ENCODE assay signal across 29 mouse cellular contexts in the genomic region with DNA sequence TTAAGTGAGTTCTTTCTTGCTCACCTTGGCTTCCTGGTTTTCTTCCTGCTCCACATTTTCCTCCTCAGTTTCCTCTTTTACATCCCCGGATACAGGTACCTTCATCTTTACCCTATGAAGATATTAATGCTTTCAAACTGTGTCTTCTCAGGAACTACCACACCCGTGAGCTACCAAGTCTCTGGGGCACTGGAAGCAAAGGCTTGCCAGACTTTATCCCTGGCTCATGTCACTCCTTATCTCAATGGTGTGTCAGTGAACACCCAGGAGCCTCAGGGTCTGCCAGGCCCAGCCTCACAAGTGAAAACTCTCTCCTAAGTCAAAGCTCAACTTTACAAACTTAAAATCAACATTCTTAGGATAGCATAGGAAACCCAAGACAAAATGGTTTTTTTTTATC.
DNase-seq lines count a peak whose midpoint lies in the region; ATAC-seq and TF ChIP-seq lines count a peak whose summit lies in the region.
"Had no signal": no experiment of that assay in that cellular context is flagged by ENCODE, and none has a peak within 500 bp of the region (broad histone marks: within the 10 kb centered on the region; RNA-seq: fewer than 3 reads in every experiment).

No protein-coding gene starts in this region.

- H3K4me3 ChIP-seq in heart, embryonic 10.5 days: peak overlapping the region; percentile 63
- H3K4me3 ChIP-seq in heart, embryonic 15.5 days: peak overlapping the region; percentile 47
- H3K4me3 ChIP-seq in cerebellum, adult 2 months (replicated peaks; ENCODE audit: insufficient read depth, low read depth, low read length): no peak overlapping the region
- H3K4me3 ChIP-seq: erythroblast, embryonic 14.5 days; hindbrain, embryonic 13.5 days; left cerebral cortex, adult 2 months; limb, embryonic 12.5 days; liver, embryonic 15.5 days; lung, embryonic 15.5 days; neural tube, embryonic 12.5 days had no signal

- peak overlapping the region; percentile 90 for H3K27ac ChIP-seq in heart, embryonic 10.5 days
- H3K27ac ChIP-seq in heart, embryonic 15.5 days: peak overlapping the region; percentile 91
- H3K27ac ChIP-seq in cerebellum, adult 2 months (ENCODE audit: insufficient read depth, low read length): no peak overlapping the region
- H3K27ac ChIP-seq: hindbrain, embryonic 13.5 days; left cerebral cortex, adult 2 months; limb, embryonic 12.5 days; liver, embryonic 15.5 days; lung, embryonic 15.5 days; neural tube, embryonic 12.5 days; stomach, postnatal 0 days had no signal

- intact Hi-C loops in heart, postnatal 36 days (cut with DNase I): loop anchor here (5.0 kb wide), 1 partner anchor 162 kb away; no protein-coding TSS in a partner anchor

- TF ChIP-seq POLR2A in cerebellum, adult 2 months (IDR thresholded peaks at IDR 0.05; ENCODE audit: borderline replicate concordance, insufficient read depth, low read length): no peak

- peaks cover 31% of the 10 kb centered on the region for H3K4me1 ChIP-seq in heart, embryonic 10.5 days
- peaks cover 14% of the 10 kb centered on the region for H3K4me1 ChIP-seq in heart, embryonic 15.5 days (replicated peaks)
- H3K4me1 ChIP-seq in cerebellum, adult 2 months (ENCODE audit: control insufficient read depth, insufficient read depth, low read length): no peaks in the 10 kb centered on the region
- H3K4me1 ChIP-seq: hindbrain, embryonic 13.5 days; liver, embryonic 15.5 days; neural tube, embryonic 12.5 days had no signal

- no peak for TF ChIP-seq CTCF in cerebellum, adult 2 months (IDR thresholded peaks at IDR 0.05; ENCODE audit: borderline replicate concordance, insufficient read depth, low read depth, low read length)

- H3K9me3 ChIP-seq in heart, embryonic 10.5 days: no peaks in the 10 kb centered on the region
- H3K9me3 ChIP-seq in heart, embryonic 15.5 days (replicated peaks): no peaks in the 10 kb centered on the region
- H3K9me3 ChIP-seq: G1E; hindbrain, embryonic 13.5 days; limb, embryonic 12.5 days; liver, embryonic 15.5 days; lung, embryonic 15.5 days; neural tube, embryonic 12.5 days had no signal

- H3K9ac ChIP-seq in heart, embryonic 15.5 days: peak overlapping the region; percentile 44
- H3K9ac ChIP-seq: forebrain, postnatal 0 days; hindbrain, embryonic 13.5 days; limb, embryonic 12.5 days; liver, embryonic 15.5 days; lung, embryonic 15.5 days; neural tube, embryonic 12.5 days had no signal

- peaks cover 15% of the 10 kb centered on the region; the same call in 1 of the 2 replicates for H3K36me3 ChIP-seq in heart, embryonic 10.5 days
- H3K36me3 ChIP-seq in heart, embryonic 15.5 days: no peaks in the 10 kb centered on the region
- H3K36me3 ChIP-seq: G1E; hindbrain, embryonic 13.5 days; limb, embryonic 12.5 days; liver, embryonic 15.5 days; lung, embryonic 15.5 days; neural tube, embryonic 12.5 days had no signal

- DNase-seq in heart, adult 18-20 months: peak; percentile 44 to 59
- peak; percentile 81 for DNase-seq in heart, embryonic 10.5 days (ENCODE audit: low spot score)
- peak; percentile 10 to 19 for DNase-seq in heart, postnatal 36 days
- no peak for DNase-seq in cerebellum, adult 2 months
- no peak for DNase-seq in embryo, embryonic 10 days (ENCODE audit: low spot score)
- no peak for DNase-seq in adrenal gland, postnatal 4 days (ENCODE audit: low spot score in 2 of 2)
- DNase-seq: adrenal gland, postnatal 10 days; cerebellum, adult 11 months; cerebellum, postnatal 10 days; forebrain, postnatal 0 days; gastrocnemius, postnatal 10 days; kidney, adult 9 months; kidney, postnatal 10 days; right cerebral cortex, postnatal 4 days; thymus, adult 18-20 months; thymus, postnatal 25 days had no signal

- H3K27me3 ChIP-seq in heart, embryonic 10.5 days (ENCODE audit: insufficient read depth, poor library complexity, severe bottlenecking): no peaks in the 10 kb centered on the region
- H3K27me3 ChIP-seq in heart, embryonic 15.5 days: no peaks in the 10 kb centered on the region
- H3K27me3 ChIP-seq in cerebellum, adult 2 months (ENCODE audit: control insufficient read depth, insufficient read depth, low read length): no peaks in the 10 kb centered on the region
- H3K27me3 ChIP-seq: hindbrain, embryonic 13.5 days; limb, embryonic 12.5 days; liver, embryonic 15.5 days; lung, embryonic 15.5 days; neural tube, embryonic 12.5 days had no signal

- peak overlapping the region; percentile 36 for H3K4me2 ChIP-seq in heart, embryonic 15.5 days
- H3K4me2 ChIP-seq: hindbrain, embryonic 13.5 days; limb, embryonic 12.5 days; liver, embryonic 15.5 days; lung, embryonic 15.5 days; midbrain, embryonic 11.5 days; neural tube, embryonic 12.5 days had no signal

- WGBS in heart, embryonic 10.5 days: 12% methylated on average over 2 of the region's 2 CpGs
- 26% methylated on average over 2 of the region's 2 CpGs for WGBS in heart, embryonic 15.5 days
- WGBS in cerebellum, adult 2 months: 69% methylated on average over 2 of the region's 2 CpGs

- ATAC-seq in heart, embryonic 15.5 days (replicated peaks; ENCODE audit: insufficient number of reproducible peaks, insufficient read depth, low FRiP score, low read depth): peak; percentile 86
- ATAC-seq: forebrain, postnatal 0 days; intestine, embryonic 16.5 days; midbrain, embryonic 16.5 days had no signal

Comparison
In these comparisons a context has a peak if more than half of its experiments do, and no peak if none do; other contexts are left out.
1. DNase-seq: peak in heart, adult 18-20 months (2 of 2), heart, embryonic 10.5 days (single experiment) and heart, postnatal 36 days (2 of 2); none in cerebellum, adult 2 months (0 of 2), embryo, embryonic 10 days (single experiment) and adrenal gland, postnatal 4 days (0 of 2).